Mouse (Mus musculus) MEL (cell line): ENCODE measurements around the gene Lhfpl3. TPM values are rescaled to one million over a fixed set of nuclear protein-coding genes. Genes with fewer than 3 reads are reported as not detected.

Source experiments
- DNase-seq: peaks from one replicate; pipeline ENCODE4 v3.0.0; 2011; ENCODE audit warnings: low read depth, low spot score
- H3K27ac ChIP-seq: 2 replicates; pipeline ENCODE4 v1.5.1; 2012; ENCODE audit warnings: low read depth, mild to moderate bottlenecking, control low read depth, low read length, moderate library complexity; ENCODE audit not compliant: control insufficient read depth
- H3K27me3 ChIP-seq, 2 experiments: fragments of 150-350 bp in 1 of 2; sonication (generic) in 1 of 2; 2 replicates each; pipeline ENCODE4 v1.6.1; 2012; ENCODE audit warnings: low read length in 2 of 2, mild to moderate bottlenecking in 2 of 2, improper control_type of control experiment in 1 of 2, moderate library complexity in 1 of 2; ENCODE audit not compliant: insufficient read depth in 2 of 2, control insufficient read depth in 1 of 2
- H3K36me3 ChIP-seq, 2 experiments: 2 replicates each; pipeline ENCODE4 v1.6.1; 2012 to 2014; ENCODE audit warnings: low read length in 2 of 2, improper control_type of control experiment in 1 of 2, inconsistent platforms in 1 of 2, mild to moderate bottlenecking in 1 of 2; ENCODE audit not compliant: insufficient read depth in 2 of 2, control insufficient read depth in 1 of 2
- H3K4me1 ChIP-seq, 2 experiments: fragments of 150-350 bp in 1 of 2; sonication (generic) in 1 of 2; 2 replicates each; pipeline ENCODE4 v1.6.1; 2012; ENCODE audit warnings: low read length in 2 of 2, improper control_type of control experiment in 1 of 2, mild to moderate bottlenecking in 1 of 2; ENCODE audit not compliant: insufficient read depth in 2 of 2, control insufficient read depth in 1 of 2
- H3K4me3 ChIP-seq, 2 experiments: fragments of 150-350 bp in 1 of 2; sonication (generic) in 1 of 2; 2 replicates each; pipeline ENCODE4 v1.5.1; 2012; ENCODE audit warnings: low read depth in 2 of 2, low read length in 2 of 2, mild to moderate bottlenecking in 2 of 2, moderate library complexity in 2 of 2, control low read depth in 1 of 2, improper control_type of control experiment in 1 of 2; ENCODE audit not compliant: control insufficient read depth in 1 of 2, insufficient read depth in 1 of 2
- H3K79me2 ChIP-seq: 2 replicates; pipeline ENCODE4 v1.6.1; 2012; ENCODE audit warnings: mild to moderate bottlenecking, low read length, moderate library complexity; ENCODE audit not compliant: control insufficient read depth, poor library complexity, insufficient read depth
- H3K9ac ChIP-seq: 2 replicates; pipeline ENCODE4 v1.6.1; 2012; ENCODE audit warnings: low read depth, mild to moderate bottlenecking, control low read depth, low read length, moderate library complexity; ENCODE audit not compliant: control insufficient read depth, poor library complexity, severe bottlenecking
- H3K9me3 ChIP-seq: fragments of 150-350 bp; sonication (generic); replicated peaks from 2 replicates; pipeline ENCODE4 v1.6.1; 2012; ENCODE audit warnings: mild to moderate bottlenecking, low read length, improper control_type of control experiment, moderate library complexity; ENCODE audit not compliant: insufficient read depth
- CHD1 ChIP-seq: IDR thresholded peaks from 2 replicates; pipeline ENCODE4 v1.6.1; 2012; ENCODE audit warnings: low read depth, mild to moderate bottlenecking, inconsistent platforms, low read length, improper control_type of control experiment
- CHD2 ChIP-seq: IDR thresholded peaks from 2 replicates; pipeline ENCODE4 v1.6.1; 2011; ENCODE audit warnings: low read length, improper control_type of control experiment
- CTCF ChIP-seq, 3 experiments: IDR thresholded peaks in 2 of 3; conservative IDR thresholded peaks in 1 of 3; 2 replicates each; pipeline ENCODE4 v1.5.1; 2011 to 2012; ENCODE audit warnings: low read length in 3 of 3, low read depth in 2 of 3, mild to moderate bottlenecking in 2 of 3, improper control_type of control experiment in 1 of 3, inconsistent platforms in 1 of 3, mixed read lengths in 1 of 3, moderate library complexity in 1 of 3; ENCODE audit not compliant: control insufficient read depth in 1 of 3, insufficient read depth in 1 of 3, poor library complexity in 1 of 3, severe bottlenecking in 1 of 3
- ELF1 ChIP-seq: IDR thresholded peaks from 2 replicates; pipeline ENCODE4 v1.6.1; 2014; ENCODE audit warnings: low read depth, mild to moderate bottlenecking, inconsistent platforms, low read length, improper control_type of control experiment, moderate library complexity
- EP300 ChIP-seq, 2 experiments: IDR thresholded peaks; 2 replicates each; pipeline ENCODE4 v1.6.1; 2011; ENCODE audit warnings: improper control_type of control experiment in 2 of 2, low read length in 2 of 2, low read depth in 1 of 2, mild to moderate bottlenecking in 1 of 2
- ETS1 ChIP-seq: IDR thresholded peaks from 2 replicates; pipeline ENCODE4 v1.6.1; 2012; ENCODE audit warnings: low read depth, mild to moderate bottlenecking, inconsistent platforms, low read length, improper control_type of control experiment, moderate library complexity
- GABPA ChIP-seq: IDR thresholded peaks from 2 replicates; pipeline ENCODE4 v1.6.1; 2012; ENCODE audit warnings: low read depth, mild to moderate bottlenecking, inconsistent platforms, low read length, improper control_type of control experiment, moderate library complexity
- JUND ChIP-seq: IDR thresholded peaks from 2 replicates; pipeline ENCODE4 v1.6.1; 2011; ENCODE audit warnings: low read depth, mild to moderate bottlenecking, improper control_type of control experiment, low read length
- MAX ChIP-seq: IDR thresholded peaks from 2 replicates; pipeline ENCODE4 v1.6.1; 2011; ENCODE audit warnings: low read length, improper control_type of control experiment
- MYB ChIP-seq: IDR thresholded peaks from 2 replicates; pipeline ENCODE4 v1.6.1; 2011; ENCODE audit warnings: mild to moderate bottlenecking, low read depth, low read length, improper control_type of control experiment
- NELFE ChIP-seq: IDR thresholded peaks from 2 replicates; pipeline ENCODE4 v1.6.1; 2011; ENCODE audit warnings: low read depth, low read length, improper control_type of control experiment
- NRF1 ChIP-seq: IDR thresholded peaks from 2 replicates; pipeline ENCODE4 v1.6.1; 2014; ENCODE audit warnings: low read depth, mild to moderate bottlenecking, inconsistent platforms, low read length, improper control_type of control experiment, moderate library complexity; ENCODE audit not compliant: poor library complexity, insufficient read depth, severe bottlenecking
- POLR2AphosphoS2 ChIP-seq: IDR thresholded peaks from 2 replicates; pipeline ENCODE4 v1.6.1; 2011; ENCODE audit warnings: low read length, improper control_type of control experiment
- POLR2AphosphoS5 ChIP-seq: IDR thresholded peaks from 2 replicates; pipeline ENCODE4 v1.6.1; 2012; ENCODE audit warnings: low read depth, borderline replicate concordance, mild to moderate bottlenecking, inconsistent platforms, low read length, moderate library complexity, mixed read lengths
- RAD21 ChIP-seq: IDR thresholded peaks from 2 replicates; pipeline ENCODE4 v1.6.1; 2011; ENCODE audit warnings: mild to moderate bottlenecking, low read depth, low read length, improper control_type of control experiment
- TBP ChIP-seq: IDR thresholded peaks from 2 replicates; pipeline ENCODE4 v1.8.0; 2011; ENCODE audit warnings: low read depth, low read length, improper control_type of control experiment
- USF1 ChIP-seq: IDR thresholded peaks from 2 replicates; pipeline ENCODE4 v1.6.1; 2014; ENCODE audit warnings: low read depth, mild to moderate bottlenecking, inconsistent platforms, low read length, improper control_type of control experiment, moderate library complexity
- USF2 ChIP-seq, 2 experiments: IDR thresholded peaks; 2 replicates each; pipeline ENCODE4 v1.6.1; 2011 to 2012; ENCODE audit warnings: improper control_type of control experiment in 2 of 2, low read length in 2 of 2, borderline replicate concordance in 1 of 2, inconsistent platforms in 1 of 2, low read depth in 1 of 2, mild to moderate bottlenecking in 1 of 2; ENCODE audit not compliant: insufficient read depth in 1 of 2
- ZKSCAN1 ChIP-seq: IDR thresholded peaks from 2 replicates; pipeline ENCODE4 v1.6.1; 2012; ENCODE audit warnings: low read depth, mild to moderate bottlenecking, inconsistent platforms, low read length, improper control_type of control experiment, moderate library complexity
- polyA plus RNA-seq, 2 experiments: library from polyadenylated mRNA; stranded (reverse) in 1 of 2; unstranded in 1 of 2; fragments of >175 nt in 1 of 2; fragments of >200 nt in 1 of 2; gene quantifications; 2 replicates each; pipeline versions ENCODE4 v1.2.1 to v1.2.4; 2012; ENCODE audit warnings: low replicate concordance in 2 of 2, low read depth in 1 of 2; ENCODE audit not compliant: insufficient read length in 2 of 2, insufficient read depth in 1 of 2, missing spikeins in 1 of 2
- total RNA-seq: library from RNA; depleted of rRNA; stranded (reverse); fragments of 300-350 nt; gene quantifications from 2 replicates; pipeline ENCODE4 v1.2.3, GENCODE M21; 2012

Lhfpl3 gene
- total and polyA plus RNA-seq, 3 experiments, result not detected

DNA sequence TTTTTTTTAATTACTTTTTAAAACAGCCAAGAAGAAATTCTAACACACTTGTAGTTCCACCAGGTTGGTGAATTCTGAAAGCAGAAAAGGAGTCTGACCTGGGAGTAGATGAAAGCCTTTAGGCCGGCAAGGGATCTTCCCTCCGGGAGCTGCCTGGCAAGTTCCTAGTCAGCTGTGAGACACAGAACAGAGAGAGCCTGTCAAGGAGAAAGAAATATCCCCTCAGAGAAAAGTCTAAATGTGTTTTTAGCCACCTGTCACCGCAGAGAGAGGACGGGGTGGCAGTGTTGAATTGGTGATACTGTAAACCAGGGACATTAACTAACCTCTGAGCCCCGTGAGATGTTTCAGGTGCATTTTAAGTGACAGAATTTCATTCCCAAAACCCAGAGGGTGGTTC is 467.2 kb downstream of the Lhfpl3 start:
- Histone ChIP-seq H3K9me3 (no peaks in the 10 kb centered on the region), H3K27me3 (peaks cover 0 to 4% of the 10 kb centered on the region in 2 experiments), H3K4me3 (no peak overlapping the region), H3K79me2 (no peaks in the 10 kb centered on the region), H3K4me1 (no peaks in the 10 kb centered on the region), H3K9ac (no peak overlapping the region), H3K27ac (no peak overlapping the region), H3K36me3 (no peaks in the 10 kb centered on the region)
- no peak for TF ChIP-seq TBP
- DNase-seq, result no peak

DNA sequence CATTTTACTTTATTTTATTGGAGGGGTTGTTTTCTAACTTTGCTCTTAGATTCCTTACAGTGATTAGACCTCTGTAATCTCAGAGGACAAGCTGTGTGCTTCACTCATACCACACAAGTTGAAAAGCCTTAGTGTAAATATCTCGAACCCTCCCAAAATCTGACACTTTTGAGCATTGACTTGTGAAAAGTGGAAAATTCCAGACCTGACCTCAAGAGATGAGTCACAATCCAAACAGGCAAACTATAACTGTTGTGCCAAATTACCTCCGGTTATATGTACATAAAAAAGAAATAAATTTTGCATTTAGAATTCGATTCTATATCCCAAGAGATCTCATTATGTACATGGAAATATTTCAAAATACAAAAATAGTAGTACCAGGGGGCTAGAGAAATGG is 468.8 kb downstream of the Lhfpl3 start:
- H3K27me3 ChIP-seq, result peaks cover 0 to 4% of the 10 kb centered on the region in 2 experiments
- no peak overlapping the region for H3K9ac ChIP-seq
- no peaks in the 10 kb centered on the region for H3K9me3 ChIP-seq
- TF ChIP-seq USF1 (no peak), ETS1 (no peak), NELFE (no peak), ZKSCAN1 (no peak), NRF1 (no peak), USF2 (IDR thresholded peaks at IDR 0.05; ENCODE audit: borderline replicate concordance in 1 of 2, insufficient read depth in 1 of 2, low read depth in 1 of 2, low read length in 2 of 2) (no peak), EP300 (IDR thresholded peaks at IDR 0.05; ENCODE audit: low read depth in 1 of 2, low read length in 2 of 2) (no peak), CHD2 (no peak), ELF1 (no peak), POLR2AphosphoS5 (no peak), GABPA (no peak), CHD1 (no peak), POLR2AphosphoS2 (no peak), CTCF (IDR thresholded peaks at IDR 0.05 in 2 of 3, conservative IDR thresholded peaks at IDR 0.05 in 1 of 3; ENCODE audit: control insufficient read depth in 1 of 3, insufficient read depth in 1 of 3, low read depth in 2 of 3, low read length in 3 of 3, poor library complexity in 1 of 3, severe bottlenecking in 1 of 3) (no peak), JUND (no peak), MYB (no peak), MAX (no peak), RAD21 (no peak)
- no peaks in the 10 kb centered on the region for H3K4me1 ChIP-seq
- no peak overlapping the region for H3K27ac ChIP-seq
- H3K79me2 ChIP-seq, result no peaks in the 10 kb centered on the region
- H3K36me3 ChIP-seq, result no peaks in the 10 kb centered on the region
- DNase-seq, result no peak
- no peak overlapping the region for H3K4me3 ChIP-seq
